Mouse (Mus musculus) gastrocnemius, postnatal 4 days (tissue): ENCODE measurements around the gene Pik3ca. TPM values are rescaled to one million over a fixed set of nuclear protein-coding genes. Genes with fewer than 3 reads are reported as not detected.

ENCODE experiments used
- DNase-seq, 2 experiments: peaks; one replicate each; pipeline ENCODE4 v3.0.0; 2021 to 2022; ENCODE audit warnings: low spot score in 2 of 2, mixed read lengths in 2 of 2
- total RNA-seq, 2 experiments: library from RNA; stranded (reverse); gene quantifications; 2 replicates each; pipeline ENCODE4 v1.2.3; 2021

Pik3ca gene
- total RNA-seq, 2 experiments from 2014 or later, result 58.8 to 62.8 TPM

DNA sequence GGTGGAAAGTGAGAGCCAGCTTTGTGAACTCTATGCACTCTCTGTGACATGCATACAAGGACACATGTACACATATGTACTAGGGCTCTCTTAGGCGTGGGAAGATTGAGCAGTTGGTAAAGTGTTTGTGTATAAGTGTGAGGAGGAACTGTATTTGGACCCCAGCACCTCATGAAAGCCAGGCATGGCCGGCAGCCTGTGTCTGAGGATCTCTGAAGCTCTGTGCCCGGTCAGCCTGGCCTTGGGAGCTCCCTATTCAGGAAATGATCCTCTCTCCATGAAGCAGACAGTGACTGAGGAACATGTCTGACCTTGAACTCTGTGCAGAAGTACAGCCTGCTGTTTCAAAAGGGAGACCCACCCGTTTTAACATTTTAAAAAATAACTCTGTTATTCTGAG lies 41.2 kb downstream of the Pik3ca start:
- DNase-seq, result no peak

DNA sequence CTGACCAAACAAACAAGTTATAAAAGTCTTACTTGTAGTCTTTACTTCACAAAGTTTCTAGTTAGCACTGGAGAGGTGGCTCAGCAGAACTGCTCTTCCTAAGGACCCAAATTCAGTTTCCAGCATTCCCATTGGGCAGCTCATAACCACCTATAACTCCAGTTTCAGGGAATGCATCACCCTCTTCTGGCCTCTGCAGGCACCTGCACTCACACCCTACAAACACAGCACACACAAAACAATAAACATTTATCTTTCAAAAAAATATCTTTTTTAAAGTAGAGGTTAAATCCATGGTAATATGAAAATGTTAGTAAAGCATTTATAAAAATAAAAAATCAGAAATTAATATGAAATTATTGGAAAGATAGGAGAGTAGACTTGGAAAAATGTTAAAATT lies 44.2 kb downstream of the Pik3ca start:
- no peak for DNase-seq

DNA sequence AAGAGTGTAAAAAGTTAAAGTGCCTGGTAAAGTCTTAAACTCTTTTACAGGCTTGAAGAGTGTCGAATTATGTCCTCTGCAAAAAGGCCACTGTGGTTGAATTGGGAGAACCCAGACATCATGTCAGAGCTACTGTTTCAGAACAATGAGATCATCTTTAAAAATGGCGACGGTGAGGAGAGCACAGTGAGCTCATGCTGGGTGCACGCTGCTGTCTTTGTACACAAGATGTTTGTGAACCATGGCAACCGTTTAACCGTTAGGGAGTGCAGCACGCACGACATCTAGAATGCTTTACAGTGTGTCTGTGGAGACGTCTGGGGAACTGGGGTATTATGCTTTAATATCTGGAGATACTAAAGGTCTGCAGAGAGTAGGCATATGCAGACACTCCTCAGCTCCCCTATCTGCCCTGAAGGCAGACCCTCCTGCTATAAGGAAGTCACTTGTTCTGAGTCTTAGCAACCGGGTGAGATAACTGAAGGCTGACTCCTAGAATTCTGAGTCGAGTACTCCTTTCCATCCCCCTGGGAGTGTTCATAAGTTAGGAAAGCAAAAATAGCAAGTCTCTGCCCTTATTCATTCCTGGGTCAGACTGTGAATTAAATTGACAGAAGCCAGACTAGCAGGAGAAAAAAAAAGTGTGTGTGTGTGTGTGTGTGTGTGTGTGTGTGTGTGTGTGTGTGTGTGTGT lies 57.0 kb downstream of the Pik3ca start:
- DNase-seq, result no peak

DNA sequence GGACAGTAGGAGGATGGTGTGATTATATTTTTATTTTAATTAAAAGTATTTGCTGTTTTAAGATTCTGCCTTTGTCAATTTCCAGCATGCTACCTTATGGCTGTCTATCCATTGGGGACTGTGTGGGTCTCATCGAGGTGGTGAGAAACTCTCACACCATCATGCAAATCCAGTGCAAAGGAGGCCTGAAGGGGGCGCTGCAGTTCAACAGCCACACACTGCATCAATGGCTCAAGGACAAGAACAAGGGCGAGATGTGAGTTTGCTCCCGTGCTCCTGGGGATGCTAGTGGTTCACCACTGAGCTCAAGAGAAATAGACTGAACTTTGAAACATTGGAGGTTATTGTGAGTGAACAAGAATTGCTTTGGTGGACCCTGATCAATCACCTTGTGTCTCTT lies 62.3 kb downstream of the Pik3ca start:
- DNase-seq, result peak in 1 of 2 experiments; percentile 47

DNA sequence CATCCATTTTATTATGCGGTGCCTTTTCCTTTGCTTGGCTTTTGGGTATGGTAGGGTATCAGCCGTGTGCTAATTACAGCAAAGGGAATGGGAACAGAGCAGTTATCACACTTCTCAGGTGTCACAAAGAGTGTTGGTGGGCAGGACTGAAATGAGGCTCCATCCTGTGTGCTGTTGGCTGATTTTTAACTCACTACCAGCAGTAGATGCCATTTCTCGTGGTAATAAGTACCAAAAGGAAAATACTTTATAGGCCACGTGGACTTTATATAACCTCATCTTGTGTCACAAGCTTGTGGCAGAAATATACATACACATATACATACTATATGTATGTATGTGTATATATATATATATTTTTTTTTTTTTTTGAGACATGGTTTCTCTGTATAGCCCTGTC lies 69.8 kb downstream of the Pik3ca start:
- DNase-seq, result no peak

DNA sequence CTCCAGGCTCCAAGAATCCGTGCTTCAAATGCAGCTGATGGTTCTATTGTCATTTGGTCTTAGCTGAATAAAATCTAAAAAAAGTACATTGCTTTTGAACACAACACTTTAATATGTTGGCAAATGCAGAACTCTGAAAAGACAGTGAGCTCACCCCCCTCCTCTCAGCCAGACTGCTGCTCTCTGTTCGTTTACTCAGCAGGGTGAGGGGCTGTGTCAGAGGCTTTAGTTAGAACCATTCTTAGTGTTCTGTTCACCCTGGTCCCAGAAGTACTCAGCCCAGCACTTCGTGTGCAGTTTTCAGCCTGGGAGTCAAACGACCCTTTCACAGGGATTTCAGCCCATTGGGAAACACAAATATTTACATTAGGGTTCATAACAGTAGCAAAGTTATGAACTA lies 70.9 kb downstream of the Pik3ca start:
- no peak for DNase-seq

DNA sequence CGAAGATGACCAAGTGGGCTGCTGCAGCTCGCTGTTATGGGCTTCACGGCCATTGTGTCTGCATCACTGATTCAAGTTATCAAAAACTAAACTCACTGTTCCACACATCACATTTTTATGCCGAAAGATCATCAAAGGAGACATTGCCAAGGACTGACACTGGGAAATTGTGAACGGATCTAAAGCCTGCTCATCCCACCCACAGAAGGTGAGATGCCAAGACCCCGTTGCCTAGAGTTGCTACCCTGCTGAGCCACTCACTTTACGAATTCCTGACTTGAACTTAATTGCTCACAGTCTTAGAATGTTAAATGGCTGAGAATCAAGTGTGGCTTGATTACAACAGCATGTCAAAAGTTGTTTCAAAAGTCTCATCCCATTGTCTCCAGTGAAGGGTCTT lies 73.0 kb downstream of the Pik3ca start:
- DNase-seq, result no peak

DNA sequence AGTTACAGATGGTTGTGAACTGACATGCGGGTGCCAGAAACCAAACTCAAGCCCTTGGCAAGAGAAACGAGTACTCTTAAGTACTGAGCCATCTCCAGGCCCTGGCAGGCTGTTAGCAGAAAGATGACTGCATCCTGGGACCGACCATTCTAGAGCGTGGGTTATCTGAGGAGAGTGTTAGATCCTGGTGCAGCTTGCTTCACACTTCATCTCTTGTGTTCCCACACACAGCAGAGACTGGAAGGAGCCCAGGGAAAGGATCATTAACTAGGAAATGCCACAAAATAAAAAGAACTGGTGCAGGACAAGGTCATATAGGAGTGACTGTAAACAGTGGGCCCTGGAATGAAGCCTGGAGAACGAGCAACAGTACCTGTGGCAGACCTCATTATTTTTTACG lies 73.6 kb downstream of the Pik3ca start:
- no peak for DNase-seq

DNA sequence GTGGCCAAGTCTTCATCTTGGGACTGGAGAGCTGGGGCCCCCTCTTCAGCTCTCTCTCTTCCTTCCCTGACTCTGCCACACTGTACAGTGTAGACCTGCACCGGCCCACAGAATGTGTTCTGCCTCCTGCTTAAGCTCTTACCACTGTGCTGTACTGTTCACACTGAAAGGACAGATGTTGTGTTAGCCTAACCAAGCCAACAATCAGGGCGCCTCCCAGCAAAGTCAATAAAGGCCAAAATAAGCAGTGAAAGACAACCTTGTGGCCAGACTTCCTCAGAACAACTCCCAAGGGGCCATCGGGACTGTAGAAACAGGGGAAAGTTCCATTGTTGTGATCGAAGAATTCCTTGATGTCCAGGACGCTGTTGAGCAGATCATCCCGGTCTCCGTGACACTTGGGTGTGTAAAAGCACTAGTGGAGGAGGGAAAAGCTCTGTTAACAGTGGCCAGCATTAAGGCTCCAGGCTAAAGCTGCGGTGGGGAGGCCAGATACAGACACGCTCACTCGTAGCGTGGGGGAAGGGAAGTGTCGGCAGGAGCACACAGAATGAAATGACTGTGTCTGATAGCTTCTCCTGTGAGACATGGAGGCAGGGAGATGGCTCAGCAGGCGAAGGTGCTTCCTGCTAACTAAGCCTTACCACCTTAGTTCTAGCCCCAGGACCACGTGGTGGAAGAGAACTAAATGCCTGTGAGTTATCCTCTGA lies 74.9 kb downstream of the Pik3ca start:
- no peak for DNase-seq

DNA sequence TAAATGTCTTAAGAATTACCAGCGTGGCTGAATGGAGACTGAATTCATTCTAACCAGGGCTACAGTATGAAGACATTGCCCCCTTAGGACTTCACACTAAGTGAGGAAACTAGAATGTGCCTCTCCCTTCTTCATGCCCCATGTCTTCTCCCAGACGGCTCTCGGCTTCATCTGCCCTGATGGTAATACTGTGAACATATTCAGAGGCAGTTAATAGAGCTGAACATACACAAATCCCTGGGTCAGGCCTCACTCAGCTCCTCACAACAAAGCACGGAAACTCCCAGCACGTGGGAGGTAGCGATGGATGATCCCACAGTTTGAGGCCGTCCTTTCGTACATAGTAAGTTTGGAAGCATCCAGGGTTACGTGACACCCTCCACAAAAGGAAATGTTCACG lies 75.7 kb downstream of the Pik3ca start:
- DNase-seq, result no peak

DNA sequence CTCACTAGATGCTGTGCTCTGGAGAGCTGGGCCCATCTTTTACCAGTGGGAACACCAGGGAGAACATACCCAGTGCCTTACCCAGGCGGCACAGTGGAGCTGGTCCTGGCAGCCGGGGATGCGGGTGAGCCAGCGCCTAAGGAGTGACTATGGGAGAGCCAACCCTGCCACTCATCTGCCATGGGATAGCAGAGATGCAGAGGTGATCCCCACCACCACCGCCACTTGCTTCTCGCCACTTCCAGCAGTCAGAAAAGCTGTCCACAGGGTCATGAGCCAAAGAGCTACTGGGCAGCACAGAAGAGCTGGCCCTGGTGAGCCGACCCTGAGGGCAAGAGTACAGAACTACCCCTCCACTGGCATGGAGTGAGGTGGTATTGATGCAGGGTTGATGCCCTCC lies 82.5 kb downstream of the Pik3ca start:
- DNase-seq, result no peak

DNA sequence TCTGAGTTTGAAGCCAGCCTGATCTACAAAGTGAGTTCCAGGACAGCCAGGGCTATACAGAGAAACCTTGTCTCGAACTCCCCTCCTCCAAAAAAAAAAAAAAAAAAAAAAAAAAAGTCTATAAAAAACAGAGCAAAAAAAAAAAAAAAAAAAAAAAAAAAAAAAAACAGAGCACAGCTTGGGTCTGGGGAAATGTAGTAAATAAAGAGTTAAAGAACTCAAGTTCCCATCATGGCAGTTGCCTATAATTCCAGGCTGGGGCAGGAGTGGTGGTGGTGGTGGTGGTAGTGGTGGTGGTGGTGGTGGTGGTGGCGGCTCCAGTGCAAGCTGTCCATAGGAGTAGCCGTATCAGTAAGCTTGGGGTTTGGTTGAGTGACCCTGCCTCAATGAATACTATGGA lies 85.6 kb downstream of the Pik3ca start:
- no peak for DNase-seq

DNA sequence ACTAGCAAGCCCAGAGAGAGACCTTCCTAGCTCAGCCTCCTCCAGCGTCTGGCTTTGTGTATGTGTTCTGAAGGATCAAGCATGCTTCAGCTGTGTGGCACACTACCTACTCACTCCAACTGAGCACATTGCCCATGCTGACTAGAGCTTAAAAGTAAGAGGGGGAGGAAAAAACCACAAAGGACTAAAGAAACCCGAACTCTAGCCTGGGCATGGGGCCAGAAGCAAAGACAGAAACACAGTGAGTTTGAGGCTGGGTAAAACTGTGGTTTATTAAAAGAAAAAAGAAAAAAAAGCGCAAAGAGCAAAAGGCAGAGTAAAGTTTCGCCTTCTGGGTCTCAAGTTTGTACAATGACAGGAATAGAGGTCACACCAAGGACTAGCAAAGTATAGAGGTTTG lies 89.1 kb downstream of the Pik3ca start:
- no peak for DNase-seq

DNA sequence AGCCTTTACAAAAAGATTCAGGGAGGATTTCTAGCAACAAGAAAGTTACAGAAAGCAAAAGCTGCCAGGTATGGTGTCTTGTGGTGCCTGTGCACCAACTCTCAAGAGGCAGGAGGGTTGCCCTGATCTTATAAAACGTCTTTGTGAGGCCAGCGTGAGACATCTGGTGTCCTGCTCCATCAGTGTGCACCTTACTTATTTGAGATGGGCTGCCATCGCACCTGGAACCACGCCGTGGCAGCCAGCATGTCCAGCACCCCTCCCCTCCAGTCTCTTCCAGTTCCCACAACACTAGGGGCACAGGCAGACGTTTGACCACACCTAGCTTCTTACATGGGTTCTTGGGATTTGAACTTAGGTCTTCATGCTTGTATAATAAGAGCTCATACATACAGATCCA lies 90.7 kb downstream of the Pik3ca start:
- DNase-seq, result no peak

DNA sequence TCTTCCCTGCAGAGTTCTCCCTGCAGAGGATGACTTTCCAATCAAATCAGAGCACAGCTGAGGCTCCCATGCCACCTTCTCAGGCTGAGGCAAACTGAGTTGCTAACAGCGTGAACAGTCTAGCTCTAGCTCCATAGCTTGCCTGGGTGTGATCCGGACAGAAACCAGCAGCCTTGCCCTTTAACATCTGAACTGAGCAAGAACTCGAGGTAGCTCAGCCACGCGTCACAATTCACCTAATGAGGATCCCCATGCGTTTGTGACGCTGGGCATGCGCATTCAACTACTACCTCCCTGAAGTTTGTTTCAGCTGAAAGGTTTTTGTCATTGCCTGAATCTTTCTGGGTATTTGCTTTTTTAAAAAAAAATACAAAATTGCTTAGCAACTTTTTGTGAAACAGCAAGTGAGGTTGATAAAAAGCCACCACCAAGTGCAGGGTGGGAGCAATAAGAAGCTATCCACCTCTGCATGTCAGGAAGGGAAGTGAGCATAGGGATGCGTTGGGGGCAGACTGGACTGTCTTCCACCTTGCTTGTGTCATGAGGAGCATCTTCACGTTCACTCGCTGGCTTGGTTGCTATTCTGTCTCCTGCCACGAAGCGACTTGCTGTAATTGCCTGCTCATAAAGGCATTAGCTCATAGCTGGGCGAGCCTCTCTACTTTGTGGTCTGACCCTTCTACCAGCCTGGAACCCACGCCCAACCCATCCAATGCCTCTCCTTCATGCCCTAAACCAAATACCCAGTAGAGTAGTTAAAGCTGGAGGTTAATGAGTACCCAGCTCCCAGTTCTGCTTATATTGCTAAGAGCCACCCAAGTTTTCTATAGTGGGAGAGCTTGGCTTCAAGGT lies 92.8 kb downstream of the Pik3ca start:
- DNase-seq, result no peak

DNA sequence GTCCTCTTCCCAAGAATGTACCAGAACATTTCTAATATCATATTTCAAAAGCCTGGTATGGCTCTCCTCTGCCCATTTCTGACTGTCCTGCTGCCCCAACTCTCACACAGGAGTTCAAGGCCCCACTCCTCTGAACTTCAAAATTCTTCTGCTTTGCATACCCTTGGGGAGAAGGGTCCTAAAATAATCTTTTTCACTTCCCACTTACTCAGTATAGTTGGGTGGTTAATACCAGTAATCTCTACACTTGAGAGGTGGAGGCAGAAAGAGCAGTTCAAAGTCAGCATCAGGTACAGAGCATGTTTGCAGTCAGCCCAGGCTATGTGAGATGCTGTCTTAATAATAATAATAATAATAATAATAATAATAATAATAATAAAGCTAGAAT lies 93.5 kb downstream of the Pik3ca start:
- DNase-seq, result no peak

DNA sequence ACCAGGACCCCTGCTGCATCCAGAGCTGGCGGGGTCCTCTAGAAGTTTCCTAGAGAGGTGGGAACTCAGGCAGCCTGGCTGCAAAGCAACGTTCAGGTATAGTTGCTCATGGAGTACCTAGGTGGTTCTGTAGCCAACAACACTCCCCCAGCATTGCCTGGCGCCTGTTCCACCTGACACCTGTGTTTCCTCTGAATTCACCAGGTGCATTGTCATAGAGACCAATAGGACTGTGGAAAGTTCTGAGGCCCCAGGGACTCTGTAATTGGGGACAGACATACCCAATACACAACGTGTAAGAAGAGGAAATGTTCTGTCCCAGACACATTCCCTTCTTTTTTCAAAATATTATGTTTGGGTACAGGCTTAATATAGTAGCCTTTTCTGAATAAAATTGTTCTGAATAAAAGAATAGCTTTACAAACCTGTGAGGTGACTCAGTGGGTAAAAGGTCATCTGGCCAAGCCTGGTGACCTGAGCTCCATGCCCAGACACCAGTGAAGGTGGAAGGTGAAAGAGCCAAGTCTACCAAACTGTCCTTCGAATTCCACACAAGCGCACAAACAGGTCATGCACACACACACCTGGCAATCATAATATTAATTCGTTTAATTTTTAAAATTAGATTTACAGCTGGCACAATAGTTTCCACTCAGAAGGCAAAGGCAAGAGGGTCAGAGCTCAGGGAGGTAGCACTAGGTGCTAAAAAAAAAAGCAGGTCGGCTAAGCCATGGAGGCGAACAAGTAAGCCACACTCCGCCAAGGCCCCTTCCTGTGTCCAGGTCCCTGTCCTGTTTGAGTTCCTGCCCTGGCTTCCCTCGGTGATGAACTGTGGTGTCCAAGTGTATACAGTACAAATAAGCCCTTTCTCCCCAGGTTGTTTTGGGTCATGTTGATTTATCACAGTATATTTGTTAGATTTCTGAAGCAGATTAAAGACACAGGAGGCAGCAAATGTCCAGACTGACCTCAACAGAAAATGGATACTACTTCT lies 94.9 kb downstream of the Pik3ca start, which contains the start of gene Kcnmb3:
Kcnmb3 (minus strand) TSS at position 135 of the 994 bp plus-strand sequence.
- no peak for DNase-seq

DNA sequence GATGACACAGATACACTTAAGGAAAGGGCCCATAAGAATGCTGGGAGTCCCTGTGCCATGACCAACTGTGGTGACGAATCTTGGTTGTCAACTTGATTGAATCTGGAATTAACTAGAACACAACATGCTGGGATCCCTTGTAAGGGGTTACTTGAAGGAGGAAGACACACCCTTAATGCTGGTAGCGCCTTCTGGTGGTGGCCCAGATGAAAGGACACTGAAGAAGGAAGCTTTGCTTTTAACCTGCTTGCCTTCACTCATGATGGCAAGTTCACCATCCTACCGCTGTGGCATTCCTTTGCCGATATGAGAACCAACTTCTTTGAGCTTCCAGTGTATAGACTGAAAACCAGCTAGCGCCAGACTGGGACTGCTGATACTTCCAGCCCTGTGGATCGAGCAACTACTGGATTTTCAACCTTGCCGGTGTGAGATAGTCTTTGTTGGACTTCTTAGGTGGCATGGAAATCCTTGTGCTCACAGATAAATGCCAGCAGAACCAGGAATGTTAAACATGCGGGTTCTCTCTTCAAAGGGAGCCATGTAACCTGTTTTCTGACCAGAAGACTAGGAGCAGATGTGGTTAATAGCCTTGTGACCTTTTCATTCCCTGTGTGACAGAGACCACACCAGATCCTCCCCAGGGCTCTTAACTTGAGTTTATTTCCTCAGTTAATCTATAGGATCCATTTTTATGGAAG lies 97.1 kb downstream of the Pik3ca start:
- no peak for DNase-seq

DNA sequence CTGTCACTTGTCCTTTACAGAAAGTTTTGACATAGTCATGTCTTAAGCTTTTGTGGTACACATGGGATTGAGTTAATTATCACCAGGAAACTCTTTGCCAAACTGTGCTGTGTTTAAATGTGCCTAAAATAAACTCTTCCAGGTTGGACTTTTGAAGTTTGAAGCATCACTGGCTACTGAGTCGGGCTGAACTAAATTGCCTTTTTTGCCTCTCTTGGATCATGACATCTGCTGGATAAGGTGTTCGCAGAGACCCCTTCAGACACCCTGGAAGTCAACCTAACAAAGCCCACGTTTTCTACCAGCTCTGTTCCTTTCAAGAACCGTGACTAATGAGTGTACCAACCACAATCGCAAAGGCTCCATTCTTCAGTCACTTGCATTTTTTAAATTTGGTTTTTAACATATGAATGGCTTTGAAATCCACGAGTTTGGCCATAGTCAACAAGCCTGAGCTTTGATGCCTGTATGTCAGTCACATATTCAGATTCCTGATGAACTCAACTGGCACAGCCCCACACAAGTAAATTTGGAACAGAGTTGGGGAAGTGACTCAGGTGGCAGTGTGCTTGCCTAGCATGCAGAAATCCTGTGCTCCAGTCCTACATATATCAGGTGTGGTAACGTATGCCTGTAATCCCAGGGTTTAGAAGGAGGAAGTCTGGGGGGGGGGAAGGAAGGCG lies 97.8 kb downstream of the Pik3ca start:
- DNase-seq, result no peak
